Mouse (Mus musculus) liver, postnatal 0 days (tissue): Measurements from ENCODE around the gene Zyg11b.

ENCODE experiments used
- CTCF ChIP-seq: sonication (generic); IDR thresholded peaks from 2 replicates; pipeline ENCODE4 v1.5.1; 2016; ENCODE audit warnings: antibody characterized with exemption, low read depth
- EP300 ChIP-seq: IDR thresholded peaks from 2 replicates; pipeline ENCODE4 v1.6.1; 2016; ENCODE audit warnings: antibody characterized with exemption, low read depth, mild to moderate bottlenecking

- TF ChIP-seq CTCF (no peak), EP300 (no peak)
These were observed 96.3 kb downstream of the Zyg11b start for GRCm38 (mm10) chr4:108204629-108205028.
